Mouse (Mus musculus): Measurements from ENCODE around the gene Sirt4.
"Not testable (repeated sequence)": the region's sequence is repeated elsewhere in the genome, so short reads cannot be mapped to it uniquely, and the experiment has no call there.

The Sirt4 gene

DNA sequence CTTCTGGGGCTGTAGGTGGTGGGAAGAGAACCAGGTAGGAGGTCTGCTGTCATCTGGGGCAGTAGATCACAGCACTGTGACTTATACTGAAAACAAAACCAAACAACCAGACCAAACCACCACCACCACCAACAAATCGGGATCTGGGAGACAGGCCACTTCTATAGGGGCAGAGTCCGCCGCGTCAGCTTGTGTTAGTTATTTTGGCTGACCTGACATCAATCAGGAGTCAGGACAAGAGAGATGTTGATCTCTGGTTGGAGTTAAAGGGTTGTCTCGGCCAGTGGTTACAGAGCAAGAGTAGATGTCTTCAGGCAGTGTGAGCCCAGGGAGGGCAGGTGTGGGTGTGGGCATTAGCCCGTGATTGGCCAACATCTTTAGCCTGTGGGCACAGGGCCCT lies 29.8 kb upstream of the Sirt4 start:
- DNase-seq: no peak

DNA sequence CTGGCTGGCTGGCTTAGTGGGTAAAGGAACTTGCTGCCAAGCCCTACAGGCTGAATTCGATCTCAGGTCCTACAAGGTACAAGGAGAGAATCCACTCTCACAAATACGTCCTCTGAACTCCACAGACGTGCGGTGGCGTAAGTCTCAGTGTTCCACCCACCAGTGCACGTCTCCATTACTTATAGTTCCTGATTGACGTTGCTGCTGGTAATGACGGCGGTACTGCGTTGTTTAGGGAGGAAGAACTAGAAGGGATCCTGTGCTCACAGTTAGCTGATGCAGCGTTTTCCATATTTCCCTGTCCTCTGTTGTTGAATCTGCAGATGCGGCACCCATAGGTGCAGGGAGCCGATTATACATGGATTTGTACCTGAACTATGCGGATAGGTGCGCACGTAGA lies 29.2 kb upstream of the Sirt4 start:
- DNase-seq: no peak

- DNase-seq: no peak
Measured at GRCm38 (mm10) chr5:115513246-115513645, 28.7 kb upstream of the Sirt4 start.

GRCm38 (mm10) chr5:115512375-115512774 lies 27.9 kb upstream of the Sirt4 start:
- no peak for DNase-seq

DNA sequence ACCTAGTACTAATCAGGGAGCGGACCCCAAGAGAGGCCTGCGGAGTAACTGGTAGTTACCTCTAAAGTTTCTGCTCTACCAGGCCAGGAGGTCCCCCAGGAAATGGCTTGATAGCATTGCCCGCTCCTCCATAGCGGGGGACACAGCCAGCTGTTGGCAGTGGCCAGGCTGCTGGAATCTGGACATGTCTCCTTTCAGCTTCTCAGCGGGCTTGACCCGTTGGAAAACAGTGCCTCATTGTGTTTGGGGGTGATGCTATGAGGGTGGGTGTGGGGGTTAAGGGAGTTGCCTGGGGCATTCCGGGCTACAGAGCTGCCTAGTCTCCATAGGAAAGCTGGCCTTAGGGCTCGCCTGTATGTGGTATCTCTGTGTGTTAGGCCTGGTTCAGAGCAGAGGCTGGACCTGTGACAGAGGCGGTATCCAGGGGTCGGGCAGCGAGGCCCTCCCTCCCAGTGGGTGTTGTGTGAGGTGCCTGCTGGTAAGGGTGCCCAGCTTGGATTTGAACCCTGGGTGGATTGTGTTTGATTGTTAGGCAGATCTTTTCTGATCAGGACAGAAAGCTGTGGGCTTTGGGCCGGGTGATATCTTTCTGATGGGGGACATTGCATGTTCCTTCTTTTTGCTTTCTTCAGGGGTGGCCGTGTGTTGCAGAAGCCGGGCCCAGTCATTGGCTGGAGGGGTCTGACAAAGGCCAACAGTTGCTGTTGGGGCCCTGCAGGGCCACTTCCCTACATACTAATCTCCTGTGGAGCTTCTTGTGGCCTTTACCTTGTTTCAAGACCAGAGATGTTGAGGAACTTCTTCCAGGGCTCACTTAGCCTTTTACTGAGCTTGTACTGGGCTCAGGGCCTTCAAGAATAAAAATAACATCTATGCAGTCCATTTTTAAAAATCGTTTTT lies 25.5 kb upstream of the Sirt4 start:
- DNase-seq: no peak

DNA sequence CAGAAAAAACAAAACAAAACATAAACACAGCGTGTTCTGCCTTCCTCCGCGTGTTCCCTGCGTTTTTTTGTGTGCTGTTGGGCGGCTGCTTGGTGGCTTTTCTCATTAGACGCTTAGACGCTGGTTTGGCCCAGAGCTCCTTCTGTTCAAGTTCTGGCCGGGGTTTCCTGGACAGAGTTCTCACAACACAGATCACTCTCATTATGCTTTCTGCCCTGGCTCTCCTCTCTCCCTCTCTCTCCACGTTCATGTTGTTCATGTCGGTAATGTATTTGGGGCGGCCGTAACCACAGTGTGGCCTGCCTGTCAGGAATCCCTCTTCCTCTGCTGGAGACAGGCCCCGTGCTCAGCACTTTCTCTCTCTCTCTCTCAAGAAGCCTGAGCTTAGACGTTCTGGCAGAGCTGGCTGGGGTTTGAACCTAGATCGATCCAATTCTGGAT lies 24.8 kb upstream of the Sirt4 start:
- no peak for DNase-seq

- DNase-seq: no peak
Measured at GRCm38 (mm10) chr5:115508859-115509147, 24.3 kb upstream of the Sirt4 start.

GRCm38 (mm10) chr5:115507981-115508858 lies 23.7 kb upstream of the Sirt4 start:
- DNase-seq: peak; percentile 77

GRCm38 (mm10) chr5:115507267-115507980 lies 22.9 kb upstream of the Sirt4 start:
- DNase-seq: peak; percentile 45

DNA sequence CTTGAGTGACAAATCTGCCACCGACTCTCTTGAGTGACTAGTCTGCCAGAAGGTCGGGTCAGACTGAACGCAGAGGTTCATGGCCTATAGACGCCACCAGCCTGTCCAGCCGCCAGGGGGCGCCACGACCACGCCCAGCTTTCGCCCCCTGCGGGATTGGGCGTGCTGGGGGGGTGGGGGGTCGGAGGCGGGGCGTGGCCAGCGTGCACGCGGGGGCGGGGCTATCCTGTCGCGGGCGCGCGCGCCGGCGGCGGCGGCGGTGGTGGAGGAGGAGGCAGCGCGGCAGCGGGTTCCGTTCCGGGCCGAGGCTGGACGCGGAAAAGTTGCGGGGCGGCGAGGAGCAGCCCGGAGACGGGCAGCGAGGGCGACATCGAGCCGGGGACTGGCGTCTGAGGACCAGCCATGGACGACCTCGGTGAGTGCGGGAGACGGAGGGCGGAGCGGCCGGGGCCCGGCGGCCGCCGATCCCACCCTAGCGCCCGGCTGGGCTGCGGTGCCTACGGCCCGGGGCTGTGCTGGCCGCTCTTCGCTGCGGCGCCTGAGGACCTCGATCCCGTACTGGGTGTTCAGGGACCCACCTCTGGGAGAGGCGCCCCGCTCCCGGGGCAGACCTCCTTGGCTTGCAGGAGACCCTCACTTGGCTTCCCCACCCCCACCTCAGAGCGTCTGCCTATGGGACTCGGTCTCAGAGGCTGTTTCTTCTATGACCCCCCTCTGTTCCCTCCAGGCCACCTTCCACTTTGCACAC lies 22.1 kb upstream of the Sirt4 start, which contains the start of gene Pxn:
Pxn (plus strand) TSS at position 223 of the 748 bp plus-strand sequence.
- peak; percentile 93 for DNase-seq

GRCm38 (mm10) chr5:115505617-115506016 lies 21.1 kb upstream of the Sirt4 start:
- DNase-seq: not testable (repeated sequence)

- no peak for DNase-seq
Measured at GRCm38 (mm10) chr5:115503035-115503434, 18.5 kb upstream of the Sirt4 start.

GRCm38 (mm10) chr5:115500383-115500935 lies 15.9 kb upstream of the Sirt4 start:
- DNase-seq: no peak

DNA sequence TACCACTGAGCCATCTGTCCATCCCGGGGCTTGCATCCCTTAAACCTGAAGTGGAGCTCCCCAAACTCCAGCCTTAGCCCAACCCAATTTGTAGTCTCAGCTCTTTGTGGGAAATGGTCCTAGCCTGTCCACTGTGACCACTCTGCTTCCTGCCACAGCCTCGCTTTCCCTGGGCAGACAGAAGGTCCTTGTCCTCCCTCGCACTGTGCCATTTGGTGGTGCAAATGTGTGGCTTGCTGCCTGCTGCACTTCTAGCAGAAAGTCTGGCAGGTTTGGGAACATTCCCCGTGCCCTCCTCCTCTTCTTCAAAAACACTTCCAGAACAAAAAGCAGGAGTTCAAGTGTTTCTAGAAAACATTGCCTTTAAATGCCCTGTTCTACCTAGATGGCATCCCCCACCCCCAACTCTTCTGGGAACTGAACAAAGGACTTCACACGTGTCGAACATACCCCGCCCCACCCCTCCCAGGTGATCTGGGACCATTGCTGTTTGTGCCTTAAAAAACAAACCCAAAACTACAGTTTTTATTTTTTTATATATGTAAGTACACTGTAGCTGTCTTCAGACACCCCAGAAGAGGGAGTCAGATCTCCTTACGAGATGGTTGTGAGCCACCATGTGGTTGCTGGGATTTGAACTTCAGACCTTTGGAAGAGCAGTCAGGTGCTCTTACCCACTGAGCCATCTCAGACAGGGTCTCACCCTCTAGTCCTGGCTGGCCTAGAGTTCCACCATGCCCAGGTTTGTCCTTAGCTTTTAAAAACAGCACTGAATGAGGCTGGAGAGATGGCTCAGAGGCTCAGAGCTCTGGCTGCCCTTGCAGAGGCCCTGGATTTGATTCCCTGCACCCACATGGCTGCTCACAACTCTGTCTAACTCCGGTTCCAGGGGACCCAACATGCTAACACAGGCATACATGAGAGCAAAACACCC lies 14.0 kb upstream of the Sirt4 start:
- peak; percentile 52 for DNase-seq

GRCm38 (mm10) chr5:115497033-115497432 lies 12.5 kb upstream of the Sirt4 start:
- DNase-seq: no peak

DNA sequence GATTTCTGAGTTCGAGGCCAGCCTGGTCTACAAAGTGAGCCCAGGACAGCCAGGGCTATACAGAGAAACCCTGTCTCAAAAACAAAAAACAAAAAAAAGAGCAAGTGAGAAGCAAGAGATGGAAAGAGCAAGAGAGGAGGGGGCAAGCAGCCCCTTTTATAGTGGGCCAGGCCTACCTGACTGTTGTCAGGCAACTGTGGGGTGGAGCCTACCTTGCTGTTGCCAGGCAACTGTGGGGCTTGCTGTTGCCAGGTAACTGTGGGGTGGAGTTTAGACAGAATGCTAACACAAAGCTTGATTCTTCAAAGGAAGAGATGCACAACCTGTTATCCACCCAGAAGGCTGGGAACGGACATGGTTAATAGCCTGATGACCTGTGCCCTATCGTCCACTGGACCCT lies 11.1 kb upstream of the Sirt4 start:
- DNase-seq: not testable (repeated sequence)

GRCm38 (mm10) chr5:115493441-115493840 lies 8.9 kb upstream of the Sirt4 start:
- no peak for DNase-seq

DNA sequence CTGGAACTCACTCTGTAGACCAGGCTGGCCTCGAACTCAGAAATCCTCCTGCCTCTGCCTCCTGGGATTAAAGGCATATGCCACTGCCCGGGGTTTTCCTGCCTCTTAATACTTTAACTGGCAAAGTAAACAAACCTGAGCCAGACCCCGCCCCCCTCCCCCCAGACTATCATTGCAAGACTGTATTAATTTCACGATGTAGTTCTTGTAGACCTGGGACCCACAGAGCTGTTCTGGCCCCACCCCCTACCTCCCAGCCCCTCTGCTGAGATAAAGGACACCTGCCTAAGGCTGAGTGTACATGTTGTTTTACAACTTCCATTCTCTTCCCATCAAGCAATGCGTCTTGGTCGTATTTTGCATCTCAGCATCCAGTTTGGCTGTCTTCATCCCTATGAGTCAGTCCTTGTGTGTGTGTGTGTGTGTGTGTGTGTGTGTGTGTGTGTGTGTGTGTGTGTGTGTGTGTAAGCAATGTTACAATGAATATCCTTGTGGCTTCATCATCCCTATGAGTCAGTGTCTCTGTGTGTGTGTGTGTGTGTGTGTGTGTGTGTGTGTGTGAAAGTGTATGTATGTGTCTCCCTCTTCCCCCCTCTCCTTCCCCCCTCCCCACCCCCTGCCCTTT lies 8.3 kb upstream of the Sirt4 start:
- no peak for DNase-seq

DNA sequence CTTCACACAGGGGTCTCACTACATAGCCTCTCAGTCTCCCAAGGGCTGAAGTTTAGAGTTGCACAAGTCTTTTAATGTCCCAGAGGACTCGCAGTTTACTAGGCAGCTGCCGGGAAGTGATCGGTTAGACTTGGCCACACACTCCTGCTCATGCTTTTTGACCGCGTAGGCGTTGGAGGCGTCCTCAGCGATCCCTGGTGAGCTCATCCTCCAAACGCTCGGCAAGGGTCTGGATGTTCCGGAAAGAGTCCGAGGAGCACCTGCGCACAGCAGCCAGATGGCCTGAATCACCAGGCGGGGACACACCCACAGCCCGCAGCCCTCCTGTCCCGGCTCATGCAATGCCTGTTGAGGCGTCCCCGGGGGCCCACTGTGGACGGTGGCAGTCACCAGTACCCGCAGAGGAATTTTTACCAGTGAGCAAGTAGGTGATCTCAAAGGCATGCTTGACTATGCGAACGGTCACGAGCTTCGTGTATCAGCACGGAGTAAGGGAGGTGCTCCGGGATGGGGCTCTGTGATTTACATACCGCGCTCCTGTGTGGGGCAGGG lies 7.3 kb upstream of the Sirt4 start:
- peak; percentile 63 for DNase-seq

DNA sequence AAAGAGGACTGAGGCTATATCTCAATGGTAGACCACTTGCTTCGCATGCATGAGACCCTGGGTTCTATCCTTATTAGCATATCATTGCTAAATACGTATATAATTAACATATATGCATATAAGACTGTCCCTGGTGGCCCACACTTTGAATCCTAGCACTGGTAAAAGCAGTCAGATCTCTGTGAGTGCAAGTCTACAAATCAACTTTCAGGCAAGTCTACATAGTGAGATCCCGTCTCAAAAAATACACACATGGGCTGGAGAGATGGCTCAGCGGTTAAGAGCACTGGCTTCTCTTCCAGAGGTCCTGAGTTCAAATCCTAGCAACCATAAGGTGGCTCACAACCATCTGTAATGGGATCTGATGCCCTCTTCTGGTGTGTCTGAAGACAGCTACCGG lies 6.6 kb upstream of the Sirt4 start:
- DNase-seq: peak; percentile 25
